Mouse (Mus musculus): ENCODE results near the gene Olfr554. TPM values are rescaled to one million over a fixed set of nuclear protein-coding genes. Genes with fewer than 3 reads are reported as not detected.
A peak's percentile ranks its signal among the peaks of the same experiment; 100 is the strongest.
"Not testable (repeated sequence)": the region's sequence is repeated elsewhere in the genome, so short reads cannot be mapped to it uniquely, and the experiment has no call there.

The Olfr554 gene
- not detected in 2 replicates for polyA plus RNA-seq (2012; rRNA removed)
- polyA plus RNA-seq (2014; fragmentation: Nextera tagmentation; extraction: Ambion mirVana) = not detected in 2 replicates

- no peak within 1 kb of the TSS for H3K9ac ChIP-seq (ENCODE audit: low read depth, low read length, severe bottlenecking)
- no peak within 1 kb of the TSS for H3K4me2 ChIP-seq (replicated peaks; ENCODE audit: low read depth, low read length, severe bottlenecking)
- H3K27ac ChIP-seq (replicated peaks; ENCODE audit: low read depth, low read length) = no peak within 1 kb of the TSS
- no peaks in the 10 kb centered on the region for H3K36me3 ChIP-seq (ENCODE audit: control insufficient read depth, insufficient read depth, low read length)
- no peak within 1 kb of the TSS for H3K4me3 ChIP-seq (replicated peaks; ENCODE audit: low read length)
- no peak for DNase-seq (ENCODE audit: low spot score)
- ATAC-seq (ENCODE audit: low FRiP score, low read depth) = no peak
- no peaks in the 10 kb centered on the region for H3K27me3 ChIP-seq (ENCODE audit: control insufficient read depth, insufficient read depth, low read length)
- no peaks in the 10 kb centered on the region for H3K9me3 ChIP-seq (ENCODE audit: control insufficient read depth, low read length)
- 83% methylated on average over 1 of the region's 1 CpGs for WGBS
- H3K4me1 ChIP-seq (ENCODE audit: control insufficient read depth, insufficient read depth, low read length) = no peaks in the 10 kb centered on the region
- no peak for TF ChIP-seq POLR2A (IDR thresholded peaks at IDR 0.05; ENCODE audit: borderline replicate concordance, extremely low read depth, insufficient read depth, insufficient read length)
Observed at GRCm38 (mm10) chr7:102638132-102638531, at the start of gene Olfr554. Olfr554 (plus strand) TSS chr7:102638432.

- H3K4me2 ChIP-seq (replicated peaks; ENCODE audit: low read depth, low read length, severe bottlenecking) = no peak within 1 kb of the TSS
- H3K27ac ChIP-seq (replicated peaks; ENCODE audit: low read depth, low read length) = no peak within 1 kb of the TSS
- no peaks in the 10 kb centered on the region for H3K4me1 ChIP-seq (ENCODE audit: control insufficient read depth, insufficient read depth, low read length)
- no peaks in the 10 kb centered on the region for H3K27me3 ChIP-seq (ENCODE audit: control insufficient read depth, insufficient read depth, low read length)
- DNase-seq (ENCODE audit: low spot score) = no peak
- H3K36me3 ChIP-seq (ENCODE audit: control insufficient read depth, insufficient read depth, low read length) = no peaks in the 10 kb centered on the region
- no peak within 1 kb of the TSS for H3K9ac ChIP-seq (ENCODE audit: low read depth, low read length, severe bottlenecking)
- no peak for TF ChIP-seq POLR2A (IDR thresholded peaks at IDR 0.05; ENCODE audit: borderline replicate concordance, extremely low read depth, insufficient read depth, insufficient read length)
- H3K4me3 ChIP-seq (replicated peaks; ENCODE audit: low read length) = no peak within 1 kb of the TSS
- no peaks in the 10 kb centered on the region for H3K9me3 ChIP-seq (ENCODE audit: control insufficient read depth, low read length)
- WGBS = 87% methylated on average over 3 of the region's 3 CpGs
- no peak for ATAC-seq (ENCODE audit: low FRiP score, low read depth)
Observed at GRCm38 (mm10) chr7:102591786-102592185, 46.4 kb upstream of the Olfr554 start, which contains the start of gene Olfr551. Olfr551 (minus strand) TSS chr7:102591886.

GRCm38 (mm10) chr7:102597378-102598031, 40.7 kb upstream of the Olfr554 start, which contains the start of gene Olfr552:
Olfr552 (plus strand) TSS chr7:102597770.
- ATAC-seq (ENCODE audit: low FRiP score, low read depth) = no peak
- H3K9ac ChIP-seq (ENCODE audit: low read depth, low read length, severe bottlenecking) = no peak within 1 kb of the TSS
- H3K4me1 ChIP-seq (ENCODE audit: control insufficient read depth, insufficient read depth, low read length) = no peaks in the 10 kb centered on the region
- no peak within 1 kb of the TSS for H3K4me2 ChIP-seq (replicated peaks; ENCODE audit: low read depth, low read length, severe bottlenecking)
- no peaks in the 10 kb centered on the region for H3K36me3 ChIP-seq (ENCODE audit: control insufficient read depth, insufficient read depth, low read length)
- no peak within 1 kb of the TSS for H3K4me3 ChIP-seq (replicated peaks; ENCODE audit: low read length)
- H3K27me3 ChIP-seq (ENCODE audit: control insufficient read depth, insufficient read depth, low read length) = no peaks in the 10 kb centered on the region
- H3K9me3 ChIP-seq (ENCODE audit: control insufficient read depth, low read length) = no peaks in the 10 kb centered on the region
- no peak for TF ChIP-seq POLR2A (IDR thresholded peaks at IDR 0.05; ENCODE audit: borderline replicate concordance, extremely low read depth, insufficient read depth, insufficient read length)
- 67% methylated on average over 1 of the region's 1 CpGs for WGBS
- no peak within 1 kb of the TSS for H3K27ac ChIP-seq (replicated peaks; ENCODE audit: low read depth, low read length)
- DNase-seq (ENCODE audit: low spot score) = no peak

GRCm38 (mm10) chr7:102618118-102618517, 20.1 kb upstream of the Olfr554 start, which contains the start of gene Olfr553:
Olfr553 (minus strand) TSS chr7:102618218.
- Histone ChIP-seq H3K36me3 (ENCODE audit: control insufficient read depth, insufficient read depth, low read length) (no peaks in the 10 kb centered on the region), H3K27me3 (ENCODE audit: control insufficient read depth, insufficient read depth, low read length) (no peaks in the 10 kb centered on the region), H3K4me3 (replicated peaks; ENCODE audit: low read length) (no peak within 1 kb of the TSS), H3K4me2 (replicated peaks; ENCODE audit: low read depth, low read length, severe bottlenecking) (no peak within 1 kb of the TSS), H3K9me3 (ENCODE audit: control insufficient read depth, low read length) (no peaks in the 10 kb centered on the region), H3K9ac (ENCODE audit: low read depth, low read length, severe bottlenecking) (no peak within 1 kb of the TSS), H3K4me1 (ENCODE audit: control insufficient read depth, insufficient read depth, low read length) (no peaks in the 10 kb centered on the region), H3K27ac (replicated peaks; ENCODE audit: low read depth, low read length) (no peak within 1 kb of the TSS)
- ATAC-seq (ENCODE audit: low FRiP score, low read depth) (no peak), DNase-seq (ENCODE audit: low spot score) (no peak)
- no peak for TF ChIP-seq POLR2A (IDR thresholded peaks at IDR 0.05; ENCODE audit: borderline replicate concordance, extremely low read depth, insufficient read depth, insufficient read length)

GRCm38 (mm10) chr7:102619608-102620007, 18.6 kb upstream of the Olfr554 start:
- Histone ChIP-seq H3K4me1 (ENCODE audit: control insufficient read depth, insufficient read depth, low read length) (no peaks in the 10 kb centered on the region), H3K27ac (replicated peaks; ENCODE audit: low read depth, low read length) (no peak overlapping the region), H3K4me3 (replicated peaks; ENCODE audit: low read length) (no peak overlapping the region), H3K36me3 (ENCODE audit: control insufficient read depth, insufficient read depth, low read length) (no peaks in the 10 kb centered on the region), H3K4me2 (replicated peaks; ENCODE audit: low read depth, low read length, severe bottlenecking) (no peak overlapping the region), H3K27me3 (ENCODE audit: control insufficient read depth, insufficient read depth, low read length) (no peaks in the 10 kb centered on the region), H3K9ac (ENCODE audit: low read depth, low read length, severe bottlenecking) (no peak overlapping the region), H3K9me3 (ENCODE audit: control insufficient read depth, low read length) (no peaks in the 10 kb centered on the region)
- WGBS = 69% methylated on average over 5 of the region's 5 CpGs
- DNase-seq (ENCODE audit: low spot score) = peak; percentile 20
- ATAC-seq (ENCODE audit: low FRiP score, low read depth) = no peak
- no peak for TF ChIP-seq POLR2A (IDR thresholded peaks at IDR 0.05; ENCODE audit: borderline replicate concordance, extremely low read depth, insufficient read depth, insufficient read length)

- not testable (repeated sequence) for H3K36me3 ChIP-seq (ENCODE audit: control insufficient read depth, insufficient read depth, low read length); H3K4me3 ChIP-seq (replicated peaks; ENCODE audit: low read length); H3K4me1 ChIP-seq (ENCODE audit: control insufficient read depth, insufficient read depth, low read length); H3K9me3 ChIP-seq (ENCODE audit: control insufficient read depth, low read length); H3K4me2 ChIP-seq (replicated peaks; ENCODE audit: low read depth, low read length, severe bottlenecking); ATAC-seq (ENCODE audit: low FRiP score, low read depth); H3K27ac ChIP-seq (replicated peaks; ENCODE audit: low read depth, low read length); H3K27me3 ChIP-seq (ENCODE audit: control insufficient read depth, insufficient read depth, low read length); DNase-seq (ENCODE audit: low spot score); H3K9ac ChIP-seq (ENCODE audit: low read depth, low read length, severe bottlenecking)
- 85% methylated on average over 15 of the region's 19 CpGs for WGBS
Observed at GRCm38 (mm10) chr7:102620368-102620767, 17.9 kb upstream of the Olfr554 start.
